Mouse (Mus musculus) adipocyte (in vitro differentiated cells): Measurements from ENCODE around the gene Nt5dc1.
"Not testable (repeated sequence)": the region's sequence is repeated elsewhere in the genome, so short reads cannot be mapped to it uniquely, and the experiment has no call there.

ENCODE experiments used
- DNase-seq: peaks from one replicate; pipeline ENCODE4 v3.0.0-alpha.2; 2016; ENCODE audit warnings: low spot score

Gene Nt5dc1

GRCm38 (mm10) chr10:34312536-34312935 is 105.8 kb downstream of the Nt5dc1 start:
- DNase-seq = no peak

GRCm38 (mm10) chr10:34309915-34310685 is 108.3 kb downstream of the Nt5dc1 start:
- no peak for DNase-seq

GRCm38 (mm10) chr10:34307070-34307469 is 111.3 kb downstream of the Nt5dc1 start:
- no peak for DNase-seq

GRCm38 (mm10) chr10:34300368-34300767 is 118.0 kb downstream of the Nt5dc1 start:
- no peak for DNase-seq

GRCm38 (mm10) chr10:34297980-34298753 is 120.2 kb downstream of the Nt5dc1 start:
- DNase-seq = no peak

GRCm38 (mm10) chr10:34297299-34297979 is 120.9 kb downstream of the Nt5dc1 start, which contains the start of gene Tspyl4:
TSS of gene Tspyl4 (plus strand) at chr10:34297442.
- DNase-seq = peak; percentile 92

- DNase-seq = peak; percentile 16
Measured at GRCm38 (mm10) chr10:34296911-34297298, 121.4 kb downstream of the Nt5dc1 start.

- peak; percentile 67 for DNase-seq
Measured at GRCm38 (mm10) chr10:34282420-34283238, 135.7 kb downstream of the Nt5dc1 start.

- peak; percentile 96 for DNase-seq
Measured at GRCm38 (mm10) chr10:34281962-34282388, 136.4 kb downstream of the Nt5dc1 start, which contains the start of gene Tspyl1. TSS of gene Tspyl1 (plus strand) at chr10:34282190.

GRCm38 (mm10) chr10:34281211-34281961 is 137.0 kb downstream of the Nt5dc1 start:
- DNase-seq = peak; percentile 35

GRCm38 (mm10) chr10:34280591-34281175 is 137.7 kb downstream of the Nt5dc1 start:
- peak; percentile 83 for DNase-seq

- peak; percentile 77 for DNase-seq
Measured at GRCm38 (mm10) chr10:34271681-34272080, 146.7 kb downstream of the Nt5dc1 start.

GRCm38 (mm10) chr10:34267312-34268070 is 150.9 kb downstream of the Nt5dc1 start:
- DNase-seq = no peak

- DNase-seq = no peak
Measured at GRCm38 (mm10) chr10:34265106-34265505, 153.2 kb downstream of the Nt5dc1 start.

- DNase-seq = not testable (repeated sequence)
Measured at GRCm38 (mm10) chr10:34252833-34253232, 165.5 kb downstream of the Nt5dc1 start.

- no peak for DNase-seq
Measured at GRCm38 (mm10) chr10:34249594-34249993, 168.8 kb downstream of the Nt5dc1 start.

GRCm38 (mm10) chr10:34247757-34248156 is 170.6 kb downstream of the Nt5dc1 start:
- peak; percentile 55 for DNase-seq

- peak; percentile 35 for DNase-seq
Measured at GRCm38 (mm10) chr10:34246106-34246505, 172.2 kb downstream of the Nt5dc1 start.

GRCm38 (mm10) chr10:34244745-34245144 is 173.6 kb downstream of the Nt5dc1 start:
- no peak for DNase-seq

- no peak for DNase-seq
Measured at GRCm38 (mm10) chr10:34238536-34238935, 179.8 kb downstream of the Nt5dc1 start.
